Mouse (Mus musculus) bone marrow macrophage, adult 2 months (primary cell): ENCODE results near the gene Arhgef12.

Experiments used
- CTCF ChIP-seq: IDR thresholded peaks from 2 replicates; pipeline ENCODE4 v1.5.1; 2012; ENCODE audit warnings: low read depth, mild to moderate bottlenecking, low read length, moderate library complexity
- POLR2A ChIP-seq: IDR thresholded peaks from 2 replicates; pipeline ENCODE4 v1.6.1; 2012; ENCODE audit warnings: mild to moderate bottlenecking, low read depth, low read length, borderline replicate concordance

DNA sequence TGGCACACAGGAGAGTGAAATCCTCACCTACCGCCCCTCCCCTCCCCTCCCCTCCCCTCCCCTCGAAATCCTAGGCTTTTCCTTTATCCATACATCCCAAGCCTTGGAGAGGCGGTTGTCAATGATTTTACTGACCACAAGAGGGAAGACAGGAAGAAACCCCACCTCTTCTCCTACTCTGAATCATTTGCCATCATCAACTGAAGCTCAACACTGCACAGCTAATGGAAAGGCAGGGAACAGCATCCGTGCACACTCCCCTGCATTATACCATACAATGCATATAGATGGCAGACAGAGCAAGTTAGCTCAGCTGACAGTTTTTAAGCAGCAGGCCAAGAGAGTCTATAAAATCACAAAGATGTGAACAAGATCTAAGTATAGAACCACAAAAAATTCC, 35.9 kb downstream of the Arhgef12 start:
- TF ChIP-seq POLR2A (no peak), CTCF (no peak)
